Mouse (Mus musculus): Measurements from ENCODE around the gene Mdfi. TPM values are rescaled to one million over a fixed set of nuclear protein-coding genes. Genes with fewer than 3 reads are reported as not detected.

The Mdfi gene
- total RNA-seq, 2 experiments from 2014 or later, result 0.64 TPM; not detected in 1

GRCm38 (mm10) chr17:47802806-47803205 is 31.7 kb downstream of the Mdfi start:
- no peak for DNase-seq (ENCODE audit: low spot score)

- no peak for DNase-seq (ENCODE audit: low spot score)
Measured at GRCm38 (mm10) chr17:47797383-47797782, 37.1 kb downstream of the Mdfi start.

- no peak for DNase-seq (ENCODE audit: low spot score)
Measured at GRCm38 (mm10) chr17:47796968-47797367, 37.5 kb downstream of the Mdfi start.

GRCm38 (mm10) chr17:47796156-47796816 is 38.2 kb downstream of the Mdfi start:
- no peak for DNase-seq (ENCODE audit: low spot score)

GRCm38 (mm10) chr17:47795446-47795845 is 39.0 kb downstream of the Mdfi start:
- DNase-seq (ENCODE audit: low spot score), result peak; percentile 56

GRCm38 (mm10) chr17:47793377-47793776 is 41.1 kb downstream of the Mdfi start:
- peak; percentile 89 for DNase-seq (ENCODE audit: low spot score)

GRCm38 (mm10) chr17:47792098-47792863 is 42.2 kb downstream of the Mdfi start:
- DNase-seq (ENCODE audit: low spot score), result peak; percentile 64

- no peak for DNase-seq (ENCODE audit: low spot score)
Measured at GRCm38 (mm10) chr17:47788996-47789395, 45.5 kb downstream of the Mdfi start.

GRCm38 (mm10) chr17:47788306-47788705 is 46.2 kb downstream of the Mdfi start:
- no peak for DNase-seq (ENCODE audit: low spot score)

GRCm38 (mm10) chr17:47787632-47788031 is 46.9 kb downstream of the Mdfi start:
- DNase-seq (ENCODE audit: low spot score), result no peak

- peak; percentile 40 for DNase-seq (ENCODE audit: low spot score)
Measured at GRCm38 (mm10) chr17:47784411-47784810, 50.1 kb downstream of the Mdfi start.

GRCm38 (mm10) chr17:47783445-47784223 is 50.9 kb downstream of the Mdfi start:
- no peak for DNase-seq (ENCODE audit: low spot score)

GRCm38 (mm10) chr17:47782486-47782885 is 52.0 kb downstream of the Mdfi start:
- no peak for DNase-seq (ENCODE audit: low spot score)

GRCm38 (mm10) chr17:47780470-47780869 is 54.0 kb downstream of the Mdfi start:
- no peak for DNase-seq (ENCODE audit: low spot score)

GRCm38 (mm10) chr17:47777141-47777540 is 57.4 kb downstream of the Mdfi start:
- no peak for DNase-seq (ENCODE audit: low spot score)

GRCm38 (mm10) chr17:47773604-47774003 is 60.9 kb downstream of the Mdfi start:
- no peak for DNase-seq (ENCODE audit: low spot score)

- no peak for DNase-seq (ENCODE audit: low spot score)
Measured at GRCm38 (mm10) chr17:47769389-47770299, 64.8 kb downstream of the Mdfi start.

GRCm38 (mm10) chr17:47768707-47769276 is 65.7 kb downstream of the Mdfi start:
- peak; percentile 73 for DNase-seq (ENCODE audit: low spot score)

- no peak for DNase-seq (ENCODE audit: low spot score)
Measured at GRCm38 (mm10) chr17:47767456-47768141, 66.9 kb downstream of the Mdfi start.

- DNase-seq (ENCODE audit: low spot score), result no peak
Measured at GRCm38 (mm10) chr17:47767081-47767455, 67.4 kb downstream of the Mdfi start.
